Mouse (Mus musculus) cerebellum, adult 2 months (tissue): ENCODE measurements at regions not wholly inside any gene's neighbourhood (a gene's known extent, or its start where the extent isn't known, plus 50 kb on each side); places are given as distances from the start of the nearest gene placed in this dataset.

Source experiments
- DNase-seq, 2 experiments: peaks; one replicate each; pipeline ENCODE4 v3.0.0; 2021
- H3K27ac ChIP-seq: fragments of 200-500 bp; 2 replicates; pipeline ENCODE4 v1.5.1; 2012; ENCODE audit warnings: low read length, control low read depth, inconsistent platforms; ENCODE audit not compliant: insufficient read depth
- H3K27me3 ChIP-seq: fragments of 200-500 bp; 2 replicates; pipeline ENCODE4 v1.6.1; 2012; ENCODE audit warnings: inconsistent platforms, mild to moderate bottlenecking, low read length, moderate library complexity; ENCODE audit not compliant: control insufficient read depth, insufficient read depth
- H3K4me1 ChIP-seq: fragments of 200-500 bp; 2 replicates; pipeline ENCODE4 v1.6.1; 2011; ENCODE audit warnings: low read length; ENCODE audit not compliant: control insufficient read depth, insufficient read depth
- H3K4me3 ChIP-seq: fragments of 200-500 bp; replicated peaks from 2 replicates; pipeline ENCODE3; 2011; ENCODE audit warnings: mild to moderate bottlenecking, low read depth, low read length, control low read depth; ENCODE audit not compliant: insufficient read depth
- CTCF ChIP-seq: fragments of 200-500 bp; IDR thresholded peaks from 2 replicates; pipeline ENCODE4 v1.5.1; 2011; ENCODE audit warnings: low read depth, mild to moderate bottlenecking, control low read depth, low read length, moderate library complexity, borderline replicate concordance; ENCODE audit not compliant: insufficient read depth
- POLR2A ChIP-seq: fragments of 200-500 bp; IDR thresholded peaks from 2 replicates; pipeline ENCODE4 v1.6.1; 2011; ENCODE audit warnings: low read length, control low read depth, borderline replicate concordance; ENCODE audit not compliant: insufficient read depth
- WGBS: fragments of 180-500 bp; shearing (Covaris S2); methylation state at CpG from one replicate; pipeline ENCODE4 v1.1.7; 2018; 5-methylcytosine and 5-hydroxymethylcytosine counted together

GRCm38 (mm10) chr19:35728436-35729060, 328.8 kb downstream of the Htr7 start:
- no peak for DNase-seq
- Histone ChIP-seq H3K4me1 (no peaks in the 10 kb centered on the region), H3K27me3 (no peaks in the 10 kb centered on the region), H3K27ac (no peak overlapping the region), H3K4me3 (no peak overlapping the region)
- TF ChIP-seq POLR2A (no peak), CTCF (no peak)
- WGBS, result 80% methylated on average over 3 of the region's 3 CpGs
